Mouse (Mus musculus): ENCODE measurements around the gene Zdhhc6.

Zdhhc6 gene

DNA sequence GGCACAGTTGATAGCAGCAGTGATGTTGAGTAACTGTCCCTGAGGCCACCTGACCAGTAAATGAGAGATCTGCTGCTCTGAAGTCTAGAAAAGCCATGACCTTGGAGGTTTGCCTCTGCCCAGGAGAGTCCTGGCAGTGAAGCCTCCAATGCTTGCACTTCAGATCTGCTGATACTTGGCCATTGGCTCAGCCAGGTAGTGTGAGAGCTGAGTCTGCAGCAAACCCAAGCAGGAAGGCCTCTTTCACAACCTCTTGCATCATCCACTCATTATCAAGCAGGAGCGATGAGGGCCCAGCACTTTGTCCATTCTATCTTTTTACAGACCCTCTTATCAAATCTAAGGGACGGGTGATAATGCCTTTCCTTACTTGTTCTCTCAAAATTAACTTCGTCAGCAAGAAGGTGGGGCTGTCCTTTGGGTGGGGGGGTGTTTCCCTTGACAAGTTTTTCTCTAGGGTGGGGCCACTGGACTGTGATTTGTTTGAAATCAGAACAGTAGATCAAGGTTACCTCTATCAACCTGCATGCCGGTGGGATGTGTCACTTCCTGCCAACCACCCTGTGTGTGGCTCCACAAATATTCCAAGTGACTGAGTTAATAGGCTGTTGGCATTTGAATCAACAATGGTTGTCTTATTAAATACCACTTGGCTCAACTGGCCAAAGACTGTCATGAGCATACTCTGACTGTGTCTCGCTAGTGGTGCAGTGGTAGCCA is 58.0 kb downstream of the Zdhhc6 start:
- in situ Hi-C loops (cut with MboI), result no loop called here

DNA sequence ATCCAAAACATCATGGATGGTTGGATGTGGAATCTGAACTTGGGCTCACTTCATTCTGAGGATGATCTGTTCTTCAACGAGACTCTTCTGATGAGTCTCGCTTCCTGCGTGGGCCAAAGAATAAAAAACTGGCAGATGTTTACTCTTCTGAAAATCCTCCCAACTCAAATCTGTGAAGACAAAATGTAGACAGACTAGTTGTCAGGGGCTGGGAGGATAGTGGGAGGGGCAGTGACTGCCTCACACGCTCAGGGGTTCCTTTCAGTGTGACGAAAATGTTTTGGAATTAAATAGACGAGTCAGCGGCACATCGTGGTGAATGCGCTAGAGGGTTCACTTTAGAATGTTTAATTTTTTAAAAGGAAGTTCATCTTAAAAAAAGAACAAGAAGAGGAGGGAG is 59.7 kb downstream of the Zdhhc6 start:
- in situ Hi-C loops (cut with MboI), result no loop called here

DNA sequence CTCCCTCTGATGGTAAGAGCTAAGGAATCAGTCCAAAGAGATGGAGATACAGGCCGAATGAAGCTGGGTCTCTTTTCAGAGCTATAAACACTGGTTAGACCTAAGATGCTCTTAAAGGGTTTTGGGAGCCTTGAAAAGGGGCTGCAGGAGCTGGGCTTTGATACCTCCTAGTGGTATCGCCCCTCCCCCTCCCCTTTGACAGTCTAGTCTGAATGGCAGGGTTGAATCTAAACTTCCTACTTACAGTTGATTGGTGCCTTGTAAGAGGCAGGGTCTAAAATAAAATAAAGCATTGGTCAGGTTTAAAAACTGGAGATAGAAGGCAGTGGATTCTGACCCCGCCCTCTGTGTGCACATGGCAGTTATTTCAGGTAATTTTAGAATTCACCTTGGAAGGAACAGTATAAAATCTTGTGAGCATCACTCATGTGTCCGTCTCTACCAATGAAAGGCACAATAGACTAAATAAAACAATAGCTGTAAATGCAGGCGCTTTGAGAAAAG is 61.3 kb downstream of the Zdhhc6 start:
- in situ Hi-C loops (cut with MboI), result no loop called here

DNA sequence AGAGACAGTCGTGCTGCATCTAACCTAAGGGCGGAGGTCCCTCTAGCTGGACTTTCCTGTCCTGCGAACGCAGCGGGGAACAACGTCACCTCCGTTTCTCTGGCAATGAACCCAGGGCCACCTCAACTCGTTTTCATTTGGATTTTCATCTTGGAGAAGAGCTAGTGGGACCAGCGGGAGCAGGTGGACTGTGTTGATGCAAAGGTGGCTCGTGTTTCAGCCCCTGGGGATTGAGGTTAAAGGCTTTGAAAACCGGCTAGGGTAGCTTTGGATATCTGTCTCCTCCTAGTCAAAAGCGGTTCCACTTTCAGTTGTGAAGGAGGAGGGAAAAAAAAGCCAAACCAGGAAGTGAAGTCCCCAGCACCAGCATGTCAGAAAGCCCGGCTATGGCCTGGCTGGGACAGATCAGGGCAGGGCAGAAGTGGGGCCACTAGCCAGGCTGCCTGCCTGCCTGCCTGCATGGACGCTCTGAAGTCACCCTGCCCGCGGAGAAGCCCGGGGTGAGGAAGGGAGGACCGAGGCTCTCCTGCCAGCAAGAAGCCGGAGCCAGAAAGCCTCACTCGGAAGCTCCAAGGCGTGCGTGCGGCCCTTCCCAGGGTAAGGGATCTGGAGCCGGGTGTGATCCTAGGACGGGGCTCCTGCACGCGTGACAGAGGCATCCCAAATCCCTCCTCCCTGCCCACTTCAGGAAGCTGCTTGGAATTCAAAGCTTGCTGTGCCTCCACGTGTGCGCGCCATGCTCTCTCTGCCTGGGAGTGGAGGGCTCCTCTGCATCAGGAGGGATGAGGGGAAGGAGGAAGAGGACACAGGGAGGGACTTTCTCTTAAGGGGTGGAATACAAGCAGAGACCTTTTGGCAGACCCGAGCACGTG is 62.0 kb downstream of the Zdhhc6 start:
- in situ Hi-C loops (cut with MboI), result no loop called here

DNA sequence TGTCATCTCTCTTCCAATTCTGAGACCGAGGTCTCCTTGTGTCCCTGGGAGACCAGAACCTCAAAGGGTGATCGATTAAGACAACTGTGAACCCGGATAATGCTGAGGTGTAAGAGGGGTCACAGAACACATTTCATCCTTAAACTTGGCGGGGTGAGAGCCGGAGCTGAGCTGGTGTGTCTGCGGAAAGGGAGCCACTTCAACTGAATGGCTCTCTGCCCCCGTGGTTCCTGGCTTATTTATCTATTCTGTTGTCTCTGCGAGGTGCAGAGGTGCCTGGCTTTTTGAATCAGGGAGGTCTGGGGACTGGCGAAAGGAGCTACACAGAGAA is 62.6 kb downstream of the Zdhhc6 start:
- in situ Hi-C loops (cut with MboI), result no loop called here

DNA sequence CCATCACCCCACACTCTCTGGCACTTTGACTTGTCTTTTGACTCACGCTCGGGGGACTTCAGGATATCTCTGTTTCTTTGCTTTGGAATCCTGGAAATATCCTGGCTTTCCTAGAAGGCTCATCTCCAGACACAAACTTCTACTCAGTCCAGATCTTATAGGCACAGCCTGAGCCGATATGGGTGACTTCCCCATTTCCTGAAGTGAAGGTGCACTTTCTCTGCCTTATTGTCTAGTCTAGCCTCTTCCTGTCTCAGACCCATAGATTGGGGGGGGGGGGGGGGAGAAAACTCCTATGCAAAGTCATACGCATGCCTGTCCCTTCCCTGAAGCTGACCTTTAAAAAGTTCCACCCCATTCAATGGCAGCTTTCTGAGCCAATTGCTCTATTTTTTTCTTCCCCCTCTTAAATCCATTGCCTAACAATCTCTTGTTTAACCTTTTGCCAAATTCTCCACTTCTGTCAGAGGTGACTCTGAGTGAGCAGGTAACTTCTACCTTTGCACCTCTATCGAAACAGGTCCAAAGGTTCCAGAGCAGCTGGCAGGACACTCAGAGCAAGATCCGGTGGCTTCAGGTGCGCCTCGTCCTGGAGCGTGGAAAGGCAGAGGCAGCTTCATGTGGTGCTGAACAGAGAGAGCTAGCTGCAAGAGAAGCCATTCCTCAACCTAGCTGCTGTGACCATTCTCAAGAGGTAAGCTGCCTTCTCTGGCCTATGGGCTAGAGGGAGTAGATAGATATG is 64.3 kb downstream of the Zdhhc6 start, which contains the start of gene Acsl5:
TSS of gene Acsl5 (plus strand) at position 556 of the 742 bp plus-strand sequence.
- in situ Hi-C loops (cut with MboI), result no loop called here

DNA sequence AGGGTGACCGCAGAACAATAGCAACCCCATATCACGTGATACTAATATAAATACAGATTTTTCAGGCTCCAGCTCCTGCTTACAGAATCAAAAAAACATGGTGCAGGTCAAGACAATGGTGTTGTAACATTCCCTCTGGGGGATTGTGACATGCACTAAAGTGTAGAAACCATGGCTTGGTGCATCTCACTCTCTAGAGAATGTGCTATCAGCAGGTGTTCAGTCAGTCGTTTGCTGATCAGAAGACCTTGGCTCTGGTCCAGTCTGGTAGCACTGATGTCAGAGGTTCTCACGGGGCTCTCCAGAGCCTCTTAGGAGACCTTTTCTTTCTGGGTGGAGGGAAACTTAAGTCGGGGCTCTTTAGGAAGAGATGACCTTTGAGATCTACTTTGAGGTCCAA is 65.4 kb downstream of the Zdhhc6 start:
- in situ Hi-C loops (cut with MboI), result no loop called here

DNA sequence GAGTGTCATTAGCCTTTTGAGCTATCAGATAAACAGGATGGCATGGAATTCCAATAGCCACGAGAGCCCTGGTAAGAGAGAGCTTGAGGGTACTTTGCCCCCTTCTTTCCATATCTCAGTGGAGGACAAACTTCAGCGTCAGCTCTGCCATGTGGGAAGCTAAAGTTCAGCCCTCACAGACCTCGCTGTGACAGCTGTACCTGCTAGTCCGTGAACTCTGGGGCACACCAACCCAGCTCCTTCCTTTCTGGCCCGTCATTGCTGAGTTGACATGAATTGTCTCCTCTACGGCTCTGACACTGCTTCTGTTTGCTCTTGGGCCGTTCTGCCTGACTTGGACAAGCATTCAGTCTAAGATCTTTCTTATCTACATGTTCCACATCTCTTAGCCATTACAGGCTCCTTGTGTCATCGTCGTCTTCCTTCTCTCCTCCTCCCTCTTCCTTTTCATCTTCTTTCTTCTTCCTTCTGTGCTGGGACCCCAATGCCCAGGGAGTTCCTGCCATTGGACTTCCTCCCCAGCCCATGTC is 67.8 kb downstream of the Zdhhc6 start:
- in situ Hi-C loops (cut with MboI), result no loop called here

DNA sequence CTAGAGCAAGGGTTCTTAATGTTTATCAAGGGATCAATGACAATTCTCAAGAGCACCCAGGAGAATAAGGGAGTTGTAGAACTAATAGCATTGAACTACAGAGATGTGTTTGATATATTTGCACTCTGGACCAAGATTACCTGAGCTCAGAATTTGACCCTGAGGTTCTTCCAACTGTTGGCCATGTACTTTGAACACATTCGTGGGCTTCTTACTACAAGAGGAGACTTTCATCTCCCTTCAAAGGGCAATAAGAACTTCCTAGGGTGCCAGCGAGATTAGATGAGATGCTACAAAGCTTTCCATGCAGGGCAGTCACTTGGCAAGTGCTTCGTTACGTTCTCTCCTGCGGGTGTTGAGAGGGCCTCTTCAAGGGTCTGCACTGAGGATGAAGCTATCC is 68.3 kb downstream of the Zdhhc6 start:
- in situ Hi-C loops (cut with MboI), result no loop called here

DNA sequence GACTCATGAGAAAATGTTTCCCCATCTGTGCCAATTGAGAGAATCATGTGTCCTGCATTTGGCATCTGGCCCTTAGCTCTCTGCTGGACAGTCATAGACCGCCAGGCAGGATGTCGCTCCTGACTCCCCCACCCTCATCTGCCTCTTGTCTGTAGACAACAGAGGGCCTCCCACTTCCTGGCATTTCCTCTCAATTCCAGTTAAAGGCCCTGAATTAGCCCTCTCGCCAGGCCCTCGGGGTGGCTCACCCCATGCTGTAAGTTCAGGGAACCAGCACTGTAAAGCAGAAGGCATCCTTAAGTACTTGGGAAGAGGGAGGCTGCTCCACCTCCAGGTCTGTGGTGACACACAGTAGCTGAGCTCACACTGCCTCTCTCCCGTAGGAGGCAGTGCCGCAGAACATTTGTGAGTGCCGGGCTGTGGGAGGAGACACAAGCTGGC is 71.0 kb downstream of the Zdhhc6 start:
- in situ Hi-C loops (cut with MboI), result no loop called here

DNA sequence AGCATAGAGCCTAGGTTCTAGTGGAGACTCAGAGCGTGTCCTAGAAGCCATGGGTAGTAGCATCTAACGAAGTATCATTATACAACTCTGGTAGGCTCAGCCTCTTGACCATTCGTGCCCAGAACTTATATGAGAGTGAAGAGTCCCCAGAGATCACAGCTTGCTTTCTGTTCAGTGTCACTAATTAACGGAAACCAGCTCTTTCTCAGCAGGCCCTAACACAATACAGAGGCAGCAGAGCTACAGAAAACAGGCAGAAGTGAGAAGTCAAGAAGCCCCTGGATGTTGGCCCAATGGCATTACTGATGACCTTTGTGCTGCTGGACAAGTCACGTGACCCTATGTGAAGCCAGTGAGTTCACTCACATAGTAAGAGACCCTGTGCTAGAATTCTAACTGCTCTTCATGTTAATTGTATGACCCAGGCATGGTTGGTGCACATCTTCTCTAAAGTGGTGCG is 74.6 kb downstream of the Zdhhc6 start, which contains the start of gene Gucy2g:
TSS of gene Gucy2g (minus strand) at position 51 of the 460 bp plus-strand sequence.
- in situ Hi-C loops (cut with MboI), result no loop called here

DNA sequence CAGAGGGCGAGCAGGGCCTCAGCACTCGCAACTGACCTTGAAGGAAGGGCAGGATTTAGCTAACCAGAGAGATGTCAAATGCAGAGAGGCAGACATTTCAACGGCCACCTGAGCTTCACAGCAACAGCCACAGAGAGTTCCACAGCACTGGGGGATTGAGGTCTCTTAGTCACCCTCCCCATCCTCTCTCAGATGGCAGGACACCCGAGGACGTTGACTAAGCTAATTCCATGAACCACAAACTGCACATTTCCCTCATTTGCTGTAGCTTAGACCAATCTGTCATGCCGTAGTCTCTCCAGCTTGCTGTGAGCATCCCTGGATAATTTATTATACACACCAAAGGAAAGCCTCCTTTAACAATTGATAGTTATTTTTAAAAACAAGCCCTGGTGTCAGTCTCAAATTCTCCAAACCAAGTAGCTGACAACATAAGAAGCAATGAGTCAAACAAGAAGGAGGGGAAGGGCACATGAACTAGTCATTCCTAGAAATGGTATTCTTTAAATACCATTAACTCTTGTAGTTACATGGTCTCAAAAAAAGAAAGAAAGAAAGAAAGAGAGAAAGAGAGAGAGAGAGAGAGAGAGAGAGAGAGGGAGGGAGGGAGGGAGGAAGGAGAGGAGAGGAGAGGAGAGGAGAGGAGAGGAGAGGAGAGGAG is 75.9 kb downstream of the Zdhhc6 start:
- in situ Hi-C loops (cut with MboI), result no loop called here

DNA sequence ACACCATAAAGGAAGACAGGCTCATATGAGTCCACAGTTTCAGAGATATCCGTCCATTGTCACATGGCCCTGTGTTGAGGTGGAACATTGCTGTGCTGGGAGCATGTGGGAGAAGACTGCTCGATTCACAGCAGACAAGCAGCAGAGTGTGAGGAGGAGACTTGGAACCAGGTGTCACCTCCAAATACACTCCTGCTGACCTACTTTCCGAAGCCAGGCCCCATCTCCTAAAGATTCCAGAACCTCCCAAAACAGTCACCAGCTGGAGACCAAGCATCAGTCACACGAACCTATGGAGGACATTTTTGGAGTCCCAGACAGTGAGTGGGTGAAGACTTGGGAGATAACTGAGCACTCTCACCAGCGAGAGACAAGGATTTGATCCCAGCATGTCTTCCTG is 79.3 kb downstream of the Zdhhc6 start:
- in situ Hi-C loops (cut with MboI), result no loop called here

DNA sequence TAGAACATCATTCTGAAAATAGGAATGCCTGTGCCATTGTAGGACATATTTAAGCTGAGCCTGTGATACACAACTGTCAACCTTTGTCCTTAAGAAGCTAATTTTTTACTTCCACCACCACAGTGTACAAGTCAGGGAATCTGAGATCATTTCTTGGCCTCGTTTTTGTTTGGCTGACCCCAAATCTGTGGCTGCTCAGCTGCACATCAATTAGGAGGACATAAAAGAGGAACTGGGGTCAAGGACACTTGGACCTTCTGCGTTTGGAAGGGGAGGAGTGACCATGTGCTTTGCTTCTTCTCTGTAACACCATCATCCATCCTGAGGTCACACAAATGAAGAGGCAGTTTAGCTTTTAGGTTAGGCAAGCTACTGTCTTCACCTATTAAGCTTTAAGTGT is 79.8 kb downstream of the Zdhhc6 start:
- in situ Hi-C loops (cut with MboI), result no loop called here

DNA sequence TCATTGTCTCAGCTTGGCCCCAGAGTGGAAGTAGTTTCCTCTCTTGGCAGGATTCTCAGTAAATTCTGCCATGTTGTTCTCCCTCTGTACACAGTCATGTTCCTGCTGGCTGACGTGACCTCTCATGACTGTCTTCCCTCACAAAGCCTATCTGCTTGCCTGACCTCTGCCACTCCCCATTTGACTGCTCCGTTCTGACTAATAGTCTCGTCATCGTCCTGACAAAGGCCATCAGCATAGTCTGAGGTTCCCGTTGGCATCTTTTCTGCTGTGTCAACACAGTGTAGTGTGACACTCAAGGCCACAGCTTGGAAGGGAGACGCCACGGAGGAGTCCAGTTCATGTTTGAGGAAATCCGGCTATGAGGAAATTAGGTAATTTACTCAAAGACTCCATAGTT is 83.7 kb downstream of the Zdhhc6 start:
- in situ Hi-C loops (cut with MboI), result no loop called here

DNA sequence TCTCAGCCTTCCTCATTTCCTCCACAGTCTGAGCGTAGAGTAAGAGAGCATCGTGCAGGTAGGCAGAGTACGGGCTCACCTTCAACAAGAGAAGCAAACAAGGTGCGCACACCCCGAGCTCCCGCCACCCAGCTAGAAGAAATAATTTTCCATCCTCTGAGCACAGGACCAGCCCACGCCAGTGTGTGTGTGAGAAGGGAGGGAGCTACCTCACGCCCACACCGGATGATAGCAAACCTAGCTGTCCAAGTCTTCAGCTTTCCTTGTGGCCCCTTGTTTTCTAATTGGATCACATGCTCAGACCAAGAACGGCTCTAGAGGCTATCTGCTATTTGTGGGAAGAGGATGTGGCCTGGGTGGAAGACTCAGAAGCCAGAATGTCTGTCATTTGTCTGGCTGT is 84.8 kb downstream of the Zdhhc6 start:
- in situ Hi-C loops (cut with MboI), result no loop called here

DNA sequence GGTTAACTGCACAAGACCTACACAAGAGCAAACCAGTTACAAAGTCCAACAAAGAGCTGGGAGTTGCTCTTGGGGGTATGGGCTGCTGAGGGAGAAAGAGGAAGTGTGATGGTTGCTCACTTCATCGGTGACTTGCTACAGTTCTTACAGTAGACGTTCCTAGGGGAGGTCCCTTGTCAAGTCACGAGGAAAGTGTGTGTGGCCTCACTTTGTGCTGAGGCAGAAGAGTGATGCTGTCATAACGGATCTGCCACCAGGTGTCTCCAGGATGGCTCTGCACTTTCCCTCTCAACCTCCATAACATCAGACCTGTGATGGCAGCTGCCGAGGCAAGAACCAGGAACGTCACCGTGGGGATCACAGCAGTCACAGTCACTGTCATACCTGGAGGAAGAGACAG is 88.7 kb downstream of the Zdhhc6 start:
- in situ Hi-C loops (cut with MboI), result no loop called here

DNA sequence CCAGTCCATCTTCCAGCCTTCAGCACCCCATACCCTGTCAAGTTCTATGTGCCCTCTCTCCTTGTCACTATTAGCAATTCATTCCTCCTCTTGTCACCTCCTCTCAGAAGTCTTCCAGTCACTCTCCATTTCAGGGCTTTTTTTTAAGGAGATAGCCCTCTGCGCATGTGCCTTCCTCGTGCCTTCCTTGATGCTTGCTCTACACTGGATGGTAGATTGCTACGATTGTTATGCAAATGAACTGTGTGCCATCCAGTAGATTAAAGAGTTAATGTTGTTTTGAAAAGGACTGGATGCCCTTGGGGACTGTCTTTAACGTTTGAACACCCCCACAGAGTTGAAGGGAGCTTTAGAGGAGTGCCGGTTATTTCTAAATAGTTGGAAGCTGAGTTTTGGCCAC is 89.2 kb downstream of the Zdhhc6 start:
- in situ Hi-C loops (cut with MboI), result no loop called here

DNA sequence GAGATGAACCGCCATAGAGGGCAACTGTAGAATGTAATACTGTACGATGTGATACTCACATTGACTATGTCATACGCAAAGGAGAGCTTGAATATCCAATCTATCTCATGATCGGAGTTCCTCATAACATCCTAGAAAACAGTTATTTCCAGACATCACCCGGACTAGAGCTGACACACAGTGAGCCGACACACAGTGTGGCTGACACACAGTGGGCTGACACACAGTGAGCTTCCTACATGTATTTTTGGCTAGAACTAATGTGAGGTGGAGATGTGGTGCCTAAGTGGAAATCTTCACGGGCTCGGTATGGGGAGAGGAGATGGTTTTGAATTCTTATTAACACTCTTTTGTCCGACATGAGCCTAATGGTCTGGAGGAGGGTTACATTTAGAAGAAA is 93.6 kb downstream of the Zdhhc6 start:
- in situ Hi-C loops (cut with MboI), result no loop called here
